Mouse (Mus musculus): Measurements from ENCODE around the gene Taf1a.

The Taf1a gene

GRCm38 (mm10) chr1:183414081-183414727, 25.4 kb downstream of the Taf1a start:
- DNase-seq (ENCODE audit: low spot score in 2 of 2): no peak

- no peak for DNase-seq (ENCODE audit: low spot score in 2 of 2)
Measured at GRCm38 (mm10) chr1:183417873-183418272, 29.1 kb downstream of the Taf1a start, which contains the start of gene Hhipl2. TSS of gene Hhipl2 (plus strand) at chr1:183418215.

- DNase-seq (ENCODE audit: low spot score in 2 of 2): no peak
Measured at GRCm38 (mm10) chr1:183419741-183420140, 31.0 kb downstream of the Taf1a start.

DNA sequence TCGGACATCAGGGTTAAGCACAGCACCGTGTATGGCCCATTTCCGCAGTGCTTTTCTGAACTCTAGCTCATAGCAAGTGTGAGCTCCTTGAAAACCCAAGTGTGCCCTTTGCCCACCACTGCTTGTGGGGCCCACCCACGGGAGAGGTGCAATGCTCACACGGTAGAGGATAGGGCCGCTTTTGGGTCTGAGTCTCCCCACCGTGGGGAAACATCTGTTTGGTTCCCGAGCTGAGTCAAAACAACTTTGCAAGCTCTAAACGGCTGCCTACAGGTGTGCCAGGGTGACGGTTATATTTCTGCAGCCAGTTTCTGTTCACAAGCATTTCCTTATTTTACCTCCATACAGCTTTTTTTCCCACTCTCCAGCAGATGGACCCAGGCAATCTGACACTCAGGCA, 31.5 kb downstream of the Taf1a start:
- DNase-seq (ENCODE audit: low spot score in 2 of 2): no peak

DNA sequence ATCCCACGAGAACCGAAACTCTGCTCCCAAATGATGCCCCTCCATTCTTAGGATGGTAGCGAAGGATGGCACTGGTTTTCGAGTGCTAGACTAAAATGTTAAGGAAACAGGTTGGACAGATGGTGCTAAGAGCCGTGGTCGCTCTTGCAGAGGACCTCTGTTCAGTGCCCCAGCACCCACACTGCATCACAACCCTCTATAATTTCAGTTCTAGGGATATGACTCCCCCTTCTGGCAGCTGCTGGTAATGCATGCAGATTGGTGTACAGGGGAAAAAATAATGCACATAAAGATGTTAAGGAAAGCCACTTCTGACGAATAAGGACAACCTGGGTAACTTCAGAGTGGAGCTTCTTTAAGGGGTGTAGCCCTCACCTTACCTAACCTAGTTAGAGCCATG, 35.3 kb downstream of the Taf1a start:
- peak in 1 of 2 experiments; percentile 26 for DNase-seq (ENCODE audit: low spot score in 2 of 2)

DNA sequence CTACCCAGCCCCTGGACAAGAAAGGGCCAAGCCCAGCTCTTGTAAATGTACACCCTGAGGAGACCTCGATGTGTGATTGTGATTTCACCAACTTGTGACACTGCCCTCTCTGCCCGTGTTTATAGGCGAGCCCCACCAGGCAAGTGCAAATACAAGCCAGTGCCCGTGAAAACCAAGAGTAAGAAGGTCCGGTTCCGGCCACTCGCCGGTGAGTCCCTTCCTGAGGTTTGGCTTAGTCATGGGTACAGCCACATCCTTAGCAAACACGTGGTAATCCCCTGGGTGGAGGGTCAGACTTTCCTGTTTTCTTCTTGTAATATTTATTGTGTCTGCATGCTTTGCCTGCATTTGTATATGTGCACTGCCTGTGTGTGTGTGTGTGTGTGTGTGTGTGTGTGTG, 46.1 kb downstream of the Taf1a start:
- no peak for DNase-seq (ENCODE audit: low spot score in 2 of 2)

DNA sequence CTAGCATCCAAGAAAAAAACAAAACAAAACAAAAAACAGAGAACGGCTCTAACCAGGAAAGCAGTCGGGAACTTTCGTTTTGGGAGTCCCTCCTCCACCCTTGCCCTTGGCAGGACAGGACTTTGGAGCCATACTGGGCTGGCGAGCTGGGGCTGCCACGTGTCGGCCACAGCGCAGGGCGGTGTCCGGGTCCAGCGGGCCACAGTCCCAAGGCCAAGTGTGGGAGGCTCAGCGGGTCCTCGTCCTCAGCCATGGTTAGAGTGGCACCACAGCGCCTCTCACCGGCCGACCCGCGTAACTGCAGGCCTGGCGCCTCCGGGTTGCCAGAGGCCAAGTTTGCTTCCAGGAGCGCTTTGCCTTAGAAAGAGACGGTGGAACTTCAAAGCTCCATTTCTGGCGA, 50.3 kb downstream of the Taf1a start:
- peak; percentile 44 to 71 for DNase-seq (ENCODE audit: low spot score in 2 of 2)

- DNase-seq (ENCODE audit: low spot score in 2 of 2): peak; percentile 46 to 72
Measured at GRCm38 (mm10) chr1:183442015-183442774, 53.4 kb downstream of the Taf1a start.

DNA sequence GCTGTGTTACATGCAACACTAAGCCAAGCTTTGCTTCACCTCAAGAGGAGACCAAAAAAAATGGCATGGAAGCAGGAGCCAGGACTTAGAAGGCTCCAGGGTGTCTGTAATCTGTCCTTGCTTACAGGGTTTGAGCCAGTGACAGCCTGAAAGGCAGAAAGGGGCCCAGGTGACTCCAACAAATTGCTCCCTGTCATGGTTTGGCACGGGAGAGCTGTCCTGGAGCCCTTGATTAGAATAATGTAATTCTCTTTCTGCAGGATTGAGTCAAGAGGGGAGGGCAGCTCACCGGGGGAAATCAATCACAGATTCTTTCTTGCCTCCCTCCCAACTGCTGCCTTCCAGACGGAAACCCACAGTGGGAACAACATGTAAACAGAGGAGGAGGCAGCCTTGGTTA, 64.3 kb downstream of the Taf1a start:
- DNase-seq (ENCODE audit: low spot score in 2 of 2): no peak
